Mouse (Mus musculus) mesoderm, embryonic 11.5 days (tissue): ENCODE measurements at regions not wholly inside any gene's neighbourhood (a gene's known extent, or its start where the extent isn't known, plus 50 kb on each side); places are given as distances from the start of the nearest gene placed in this dataset.

Experiments used
- DNase-seq: peaks from one replicate; pipeline ENCODE4 v3.0.0-alpha.2; 2012; ENCODE audit warnings: low read depth, low spot score

DNA sequence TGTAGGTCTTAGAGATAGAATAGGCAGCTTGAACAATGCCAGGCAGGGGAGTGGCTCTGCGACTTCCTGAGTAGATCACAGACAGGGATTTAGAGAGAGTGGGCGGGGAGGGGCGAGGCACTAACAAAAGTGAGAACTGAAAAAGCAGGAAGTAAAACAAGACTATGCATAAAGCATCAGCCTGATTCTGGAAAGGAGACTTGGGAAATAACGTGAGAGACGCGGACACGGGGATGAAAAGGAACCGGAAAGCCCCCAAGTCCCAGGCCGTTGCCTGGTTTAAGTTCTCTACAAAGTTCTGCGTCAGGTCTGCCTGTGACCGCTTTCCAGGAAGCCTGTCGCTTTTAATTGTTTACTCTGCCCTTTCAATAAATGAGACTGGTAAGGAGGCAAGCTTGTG is 86.3 kb downstream of the D16Ertd472e start:
- no peak for DNase-seq

DNA sequence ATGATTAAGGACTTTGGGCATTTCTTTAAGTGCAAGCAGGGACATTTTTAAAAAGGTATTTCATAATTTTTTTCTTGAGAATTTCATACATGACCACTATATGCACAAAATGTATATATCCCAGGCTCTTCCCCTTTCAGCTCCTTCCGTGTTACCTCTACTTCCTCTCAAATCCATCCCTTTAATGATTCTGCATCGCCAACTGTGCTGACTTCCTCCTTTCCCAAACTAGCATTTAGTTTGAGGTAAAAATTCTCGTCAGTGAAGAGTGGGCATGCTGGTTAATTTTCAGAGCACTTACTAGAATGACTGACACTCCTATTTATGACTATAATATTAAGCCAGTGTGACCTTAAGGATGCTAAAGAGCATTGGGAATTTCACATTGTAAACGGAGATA is 86.9 kb downstream of the D16Ertd472e start:
- no peak for DNase-seq

DNA sequence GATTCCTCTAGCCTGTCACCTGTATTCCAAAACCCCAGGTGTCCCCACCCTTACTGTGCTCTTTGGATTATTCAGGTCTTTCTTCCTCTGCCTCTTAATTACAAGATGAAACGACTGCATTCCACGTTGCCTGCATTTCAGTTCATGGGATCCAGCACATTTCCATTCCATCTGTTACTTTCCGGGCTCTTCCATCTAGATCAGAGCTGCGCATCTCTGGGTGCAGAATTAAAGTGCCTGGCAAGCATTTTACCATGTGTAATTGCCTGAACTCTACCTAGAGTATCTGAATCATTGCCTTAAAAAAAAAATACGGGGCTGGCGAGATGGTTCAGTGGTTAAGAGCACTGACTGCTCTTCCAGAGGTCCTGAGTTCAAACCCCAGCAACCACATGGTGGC is 90.0 kb downstream of the D16Ertd472e start:
- DNase-seq = no peak

DNA sequence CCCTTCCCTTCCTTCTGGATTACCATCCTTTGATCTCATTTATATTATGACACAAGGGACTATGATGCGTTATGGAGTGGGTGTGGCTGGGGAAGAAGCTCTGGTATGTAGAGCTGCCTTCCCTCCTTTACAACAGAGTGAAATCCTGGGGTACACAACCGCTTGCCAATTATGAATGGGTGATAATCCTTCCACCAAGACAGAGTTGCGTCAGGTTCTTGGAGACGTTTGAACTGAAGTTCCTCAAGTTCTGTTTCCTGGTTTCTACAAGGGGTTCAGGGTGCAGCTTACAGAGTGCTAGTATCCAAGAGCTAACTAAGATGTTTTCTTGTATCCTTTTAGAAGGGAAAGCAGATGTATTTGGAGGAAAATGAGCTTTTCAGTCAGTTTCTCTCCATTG is 92.2 kb downstream of the D16Ertd472e start:
- DNase-seq = no peak

DNA sequence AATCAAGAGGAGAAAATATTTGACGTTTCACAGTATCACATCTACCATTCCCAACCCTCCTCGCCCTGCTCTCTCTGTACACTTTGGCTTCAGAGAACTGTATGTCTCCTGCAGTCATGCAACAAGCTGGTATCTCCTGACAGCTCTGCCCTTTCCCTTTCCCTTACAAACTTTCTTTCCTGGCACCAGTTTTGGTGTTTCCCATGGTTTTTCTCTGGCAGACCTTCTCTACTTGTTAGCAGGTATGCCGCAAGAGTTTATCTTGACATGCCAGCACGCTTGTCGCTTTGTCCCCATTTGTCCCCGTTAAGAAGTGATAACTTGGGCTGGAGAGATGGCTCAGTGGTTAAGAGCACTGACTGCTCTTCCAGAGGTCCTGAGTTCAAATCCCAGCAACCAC is 94.9 kb downstream of the D16Ertd472e start:
- DNase-seq = no peak

DNA sequence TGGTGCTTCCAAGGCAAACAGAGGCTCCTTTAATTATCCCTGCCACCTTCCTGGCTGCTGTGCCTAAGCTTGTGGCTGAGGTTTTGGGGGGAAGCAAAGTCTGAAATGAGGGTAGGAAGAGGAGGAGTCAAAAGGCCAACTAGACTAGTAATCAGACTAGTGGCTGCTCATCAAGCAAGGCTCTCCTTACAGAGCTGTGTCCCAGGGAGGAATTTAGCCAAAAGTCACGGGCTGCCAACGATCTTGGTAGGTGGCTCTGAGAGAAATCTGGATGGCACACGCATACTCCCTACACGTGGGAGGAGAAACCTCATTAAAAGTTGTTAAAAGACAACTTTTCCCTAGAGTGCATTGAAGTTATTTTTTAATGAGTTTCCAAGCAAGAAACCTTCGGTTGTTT is 95.4 kb downstream of the D16Ertd472e start:
- DNase-seq = no peak

DNA sequence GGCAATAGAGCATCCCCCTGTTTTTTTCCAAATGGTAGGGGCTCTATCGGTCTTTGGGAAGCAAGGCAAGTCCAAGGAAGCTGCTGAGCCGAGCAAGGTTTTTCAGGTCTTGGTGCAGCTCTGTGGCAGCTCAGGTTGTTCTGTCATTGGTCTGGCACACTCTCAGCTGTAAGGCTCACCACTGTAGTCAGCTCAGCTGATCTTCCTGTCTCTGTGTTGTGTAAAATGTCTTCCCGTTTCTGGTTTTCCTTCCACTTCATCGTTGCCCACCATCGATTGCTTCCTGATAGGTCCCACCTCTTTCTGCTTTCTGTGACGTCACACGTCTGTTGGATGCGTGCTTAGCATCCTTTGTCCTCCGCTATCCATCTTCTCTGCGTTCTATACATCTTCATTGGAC is 96.2 kb downstream of the D16Ertd472e start:
- DNase-seq = no peak

DNA sequence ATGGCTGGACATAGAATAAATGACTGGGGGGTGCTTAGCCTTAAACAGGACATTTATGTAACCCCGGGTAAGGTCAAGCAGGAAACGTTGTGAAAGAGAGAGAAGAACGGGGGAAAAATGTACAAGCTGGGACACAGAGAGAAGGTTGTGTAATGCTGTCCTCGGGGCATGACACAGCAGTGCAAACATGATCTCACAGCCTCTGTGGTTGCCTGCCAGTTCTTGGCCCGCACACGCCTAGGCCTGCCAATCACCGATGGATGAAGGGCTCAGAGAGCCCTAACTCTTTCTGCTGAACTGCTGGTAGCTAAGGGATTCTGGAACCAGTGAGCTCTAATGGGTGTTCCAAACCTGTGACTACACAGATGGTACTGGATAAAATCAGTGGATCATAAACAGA is 96.5 kb upstream of the Btg3 start:
- no peak for DNase-seq

DNA sequence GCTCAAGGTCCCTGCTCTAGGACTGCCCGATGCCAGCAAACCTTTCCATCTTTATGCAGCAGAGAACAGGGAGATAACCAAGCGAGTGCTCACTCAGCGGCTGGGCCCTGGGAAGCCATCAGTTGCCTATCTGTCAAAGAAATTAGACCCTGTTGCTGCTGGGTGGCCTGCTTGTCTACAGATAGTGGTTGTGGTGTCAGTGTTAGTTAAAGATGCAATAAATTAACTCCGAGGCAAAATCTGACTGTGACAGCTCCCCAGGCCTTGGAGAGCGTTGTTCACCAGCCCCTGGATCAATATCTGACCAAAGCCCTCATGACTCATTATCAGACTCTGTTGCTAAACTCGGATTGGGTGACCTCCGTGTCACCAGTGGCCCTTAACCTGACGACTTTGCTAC is 83.0 kb upstream of the Btg3 start:
- no peak for DNase-seq

DNA sequence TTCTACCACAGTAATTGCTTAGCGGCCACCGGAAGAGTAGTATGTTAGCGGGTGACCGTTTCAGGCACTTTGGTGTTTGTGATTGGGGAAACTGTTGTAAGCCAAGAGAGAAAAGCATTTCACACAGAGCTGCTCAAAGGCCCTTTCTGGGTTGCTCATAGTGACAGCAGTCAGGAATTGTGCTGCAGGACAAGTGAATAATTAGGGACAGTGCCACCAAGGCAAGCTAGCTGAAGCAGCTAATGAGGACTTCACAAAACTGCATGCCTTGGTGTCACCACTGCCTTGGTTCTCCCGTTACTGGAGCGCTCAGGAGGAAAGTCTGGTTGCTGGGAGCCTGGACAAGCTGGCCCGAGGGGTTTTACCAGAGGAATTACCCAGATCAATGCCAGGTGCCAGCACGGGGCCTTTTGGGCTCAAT is 80.7 kb upstream of the Btg3 start:
- DNase-seq = no peak

DNA sequence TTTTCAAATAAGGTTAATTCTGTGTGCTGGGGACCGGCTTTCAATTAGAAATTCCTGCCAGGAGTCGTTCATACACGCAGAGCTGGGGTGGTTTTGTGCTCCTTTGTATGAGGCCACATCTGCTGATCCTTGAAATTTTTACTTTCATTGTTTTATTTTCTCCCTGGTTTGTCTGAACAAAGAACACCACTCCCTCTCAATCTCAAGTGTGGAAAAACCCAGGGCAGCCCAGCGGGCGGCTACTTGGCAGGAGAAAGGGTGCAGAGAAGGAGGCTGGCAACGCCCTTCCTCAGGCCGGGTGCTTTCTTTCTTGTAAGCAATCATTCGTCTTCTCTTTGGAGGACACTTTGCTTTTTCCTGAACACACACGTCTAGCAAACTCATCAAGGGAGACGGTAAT is 79.4 kb upstream of the Btg3 start:
- DNase-seq = no peak

DNA sequence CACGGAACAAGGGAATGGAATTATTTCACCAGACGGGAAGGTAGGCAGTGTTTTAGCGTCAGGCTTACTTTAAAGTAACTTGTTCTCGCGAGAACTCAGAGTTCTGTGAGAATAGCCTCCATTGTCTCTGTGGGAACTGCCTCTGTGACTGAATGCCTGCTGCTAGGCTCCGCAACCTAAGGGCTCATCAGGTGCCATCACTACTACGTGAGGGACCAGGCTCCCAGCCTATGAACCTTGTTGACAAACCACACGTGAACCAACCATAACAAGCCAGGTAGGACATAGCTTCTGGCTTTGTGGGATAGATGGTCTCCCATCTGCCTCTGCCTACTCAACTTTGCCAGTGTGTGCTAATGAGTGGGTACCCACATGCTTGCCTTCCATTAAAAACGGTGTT is 77.5 kb upstream of the Btg3 start:
- DNase-seq = no peak

DNA sequence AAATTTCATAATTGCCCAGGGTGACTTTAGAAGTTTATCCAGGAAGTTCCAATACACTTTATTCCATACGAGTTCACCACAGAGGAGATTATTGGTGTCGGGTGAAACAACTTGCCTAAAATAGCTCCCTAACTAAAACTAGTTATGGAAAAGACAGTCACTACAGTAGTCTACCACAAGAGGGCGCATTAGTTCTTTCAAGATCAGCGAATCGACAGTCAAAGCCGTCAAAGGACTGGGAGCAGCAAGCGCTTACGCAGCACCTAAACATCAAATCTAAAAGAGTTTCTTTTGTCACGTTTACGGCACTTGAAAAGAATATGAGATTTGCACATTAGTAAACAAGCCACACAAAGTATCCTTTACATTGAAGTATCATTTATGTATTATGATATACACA is 75.3 kb upstream of the Btg3 start:
- peak; percentile 78 for DNase-seq

DNA sequence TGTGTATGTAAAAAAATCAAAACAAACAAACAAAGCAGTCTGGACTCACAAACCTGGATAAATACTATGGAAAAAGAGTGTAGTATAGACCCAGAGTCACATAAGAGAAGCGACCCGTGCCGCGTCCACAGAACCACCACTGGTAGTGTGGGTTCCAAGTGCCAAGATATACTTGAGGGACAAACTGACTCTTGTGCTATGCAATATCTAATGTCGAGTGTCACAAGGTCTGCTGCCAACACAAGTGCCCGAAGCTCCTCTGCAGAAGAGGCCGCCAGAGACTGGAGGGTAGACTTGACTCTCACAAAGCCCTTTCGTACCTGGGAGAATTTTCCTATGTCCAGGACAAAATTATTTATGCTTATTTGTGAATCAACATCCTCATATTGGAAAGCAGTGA is 74.8 kb upstream of the Btg3 start:
- no peak for DNase-seq

DNA sequence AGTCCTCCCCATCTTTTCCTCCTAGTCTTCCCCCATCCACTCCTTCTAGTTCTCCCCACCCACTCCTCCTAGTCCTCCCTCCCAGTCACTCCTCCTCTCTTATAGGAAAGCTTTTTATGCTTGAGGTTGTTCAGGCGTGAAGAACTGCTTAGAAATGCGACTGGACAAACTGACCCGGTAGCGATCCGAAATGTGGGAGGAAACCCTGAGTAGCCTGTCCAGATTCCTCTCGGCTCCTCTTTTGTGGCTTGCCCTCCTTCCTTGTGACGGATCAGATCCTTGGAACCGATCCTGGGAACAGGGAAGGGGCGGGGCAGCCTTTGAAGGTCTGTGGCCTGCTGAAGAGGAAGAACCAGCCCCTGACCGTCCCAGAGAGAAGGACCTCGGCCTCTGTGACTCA is 74.3 kb upstream of the Btg3 start:
- peak; percentile 11 for DNase-seq

DNA sequence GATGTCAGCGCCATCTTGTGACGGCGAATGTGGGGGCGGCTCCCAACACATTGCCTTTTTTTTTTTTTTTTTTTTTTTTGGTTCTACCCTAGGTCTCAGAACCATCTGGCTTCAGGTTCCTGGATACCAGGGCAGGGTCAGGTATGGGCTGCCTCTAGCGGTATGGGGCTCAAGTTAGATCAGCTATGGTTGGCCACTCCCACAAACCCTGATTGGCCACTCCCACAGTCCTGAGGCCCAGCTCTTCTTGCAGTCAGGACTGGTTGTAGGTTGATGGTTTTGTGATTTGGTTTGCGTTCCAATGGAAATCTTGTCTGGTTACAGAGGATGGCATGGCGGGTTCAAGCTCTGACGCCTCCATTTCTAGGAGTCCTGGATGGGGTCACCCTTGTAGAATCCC is 72.2 kb upstream of the Btg3 start:
- no peak for DNase-seq

DNA sequence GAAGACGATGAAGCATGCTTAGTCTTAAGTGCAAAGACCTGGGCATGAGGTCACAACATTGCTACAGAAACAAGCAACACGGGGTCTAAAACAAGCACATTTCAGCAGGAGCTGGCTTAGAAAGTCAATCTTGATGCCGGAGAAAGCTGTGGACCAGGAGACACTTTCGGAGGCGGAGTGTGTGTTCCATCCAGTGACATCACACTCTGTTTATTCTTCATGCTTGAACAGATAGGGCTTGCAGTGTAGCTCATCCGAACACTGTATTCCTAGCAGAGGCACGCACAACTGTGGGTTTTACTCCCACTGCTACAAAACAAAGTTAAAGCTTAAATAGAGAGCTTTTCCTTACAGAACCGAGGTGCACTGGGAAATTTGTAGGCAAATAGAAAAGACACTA is 66.3 kb upstream of the Btg3 start:
- DNase-seq = no peak

DNA sequence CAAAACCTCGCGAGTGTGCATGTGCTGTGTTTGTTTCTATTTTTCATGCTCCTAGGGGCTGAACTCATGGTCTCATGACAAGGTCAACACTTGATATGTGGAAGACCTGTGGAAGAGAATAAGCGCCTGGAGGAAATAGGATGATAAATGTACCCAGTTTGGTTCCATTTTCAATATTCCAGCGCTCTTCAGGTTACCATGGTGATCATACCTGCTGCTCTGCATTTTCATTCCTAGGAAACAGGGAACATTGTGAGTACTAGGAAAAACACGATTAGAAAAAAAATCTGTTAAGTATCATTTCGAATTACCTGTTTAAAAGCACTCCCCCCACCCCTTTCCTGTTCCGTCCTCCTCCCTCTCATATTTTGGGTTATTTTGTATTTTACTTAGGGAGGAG is 65.8 kb upstream of the Btg3 start:
- DNase-seq = no peak

DNA sequence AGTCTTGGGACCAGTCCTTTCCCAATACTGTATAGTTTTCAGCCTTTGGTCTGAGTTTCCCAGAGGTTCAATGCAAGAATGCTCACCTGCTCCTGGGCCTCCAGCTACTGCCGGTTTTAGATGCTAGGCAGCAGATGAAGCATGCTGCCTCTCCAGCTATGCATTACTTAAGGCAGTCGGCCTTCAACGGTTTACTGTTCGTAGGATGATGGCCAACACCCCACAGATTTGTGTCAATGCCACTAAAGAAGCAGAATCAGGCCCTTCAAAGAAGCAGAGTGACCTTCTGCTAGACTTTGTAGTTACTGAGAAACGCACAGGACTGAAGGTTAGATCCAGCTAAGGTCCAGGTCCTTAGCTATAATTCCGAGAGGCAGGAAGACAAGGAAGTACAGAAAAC is 65.0 kb upstream of the Btg3 start:
- DNase-seq = no peak

DNA sequence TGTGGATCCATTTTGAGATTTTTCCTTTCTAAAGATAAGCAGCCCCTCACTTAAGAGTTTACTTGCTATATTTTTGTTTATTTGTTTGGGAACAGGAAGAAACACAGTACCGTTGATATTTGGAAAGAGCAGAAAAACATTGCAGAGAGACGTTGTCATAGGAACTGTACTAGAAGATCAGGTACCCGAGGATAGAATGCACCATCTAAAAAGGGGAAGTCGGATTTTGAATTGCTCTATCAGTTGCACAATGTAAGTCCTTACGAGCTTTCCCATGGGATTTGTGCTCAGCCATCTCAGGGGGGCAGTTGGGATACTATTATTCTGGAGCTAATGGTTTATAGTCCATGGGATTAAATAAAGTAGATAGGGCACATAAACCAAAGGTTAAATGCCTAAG is 58.7 kb upstream of the Btg3 start:
- DNase-seq = no peak

DNA sequence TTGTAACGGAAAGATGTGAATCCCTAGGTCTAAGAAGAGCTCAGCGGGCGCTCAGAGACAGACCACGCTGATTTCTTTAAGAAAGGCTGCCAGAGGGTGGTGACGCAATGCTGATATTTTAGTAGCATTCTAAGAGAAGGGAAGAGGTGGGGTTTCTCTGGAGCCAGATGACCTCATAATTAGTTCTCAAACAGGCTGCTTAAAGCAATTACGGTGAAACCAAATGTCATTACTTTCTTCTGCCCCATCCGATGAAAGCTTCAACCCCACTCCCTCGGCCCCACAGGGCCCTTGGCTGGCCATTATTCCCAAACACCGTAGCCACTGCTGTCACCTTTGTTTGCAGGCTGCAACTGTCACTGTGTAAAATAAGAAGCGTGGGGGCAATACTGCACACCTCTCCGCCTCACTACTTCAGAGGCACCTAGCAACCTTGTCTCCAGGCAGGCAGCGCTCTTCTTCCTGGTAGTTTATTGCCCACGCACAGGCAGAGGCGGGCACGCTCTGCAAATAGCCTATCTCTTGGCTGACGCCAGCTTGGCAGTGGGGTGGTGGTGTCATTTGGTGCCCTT is 50.6 kb upstream of the Btg3 start:
- no peak for DNase-seq
